Mouse (Mus musculus) adrenal gland, postnatal 14 days (tissue): ENCODE data around the gene Bnc1. TPM values are rescaled to one million over a fixed set of nuclear protein-coding genes. Genes with fewer than 3 reads are reported as not detected.

Source experiments
- DNase-seq: peaks from one replicate; pipeline ENCODE4 v3.0.0; 2021; ENCODE audit warnings: mixed read lengths
- total RNA-seq: library from RNA; stranded (reverse); gene quantifications from 2 replicates; pipeline ENCODE4 v1.2.3, GENCODE M21; 2021

Gene Bnc1
- total RNA-seq, 1 experiment from 2014 or later = 0.93 TPM

DNA sequence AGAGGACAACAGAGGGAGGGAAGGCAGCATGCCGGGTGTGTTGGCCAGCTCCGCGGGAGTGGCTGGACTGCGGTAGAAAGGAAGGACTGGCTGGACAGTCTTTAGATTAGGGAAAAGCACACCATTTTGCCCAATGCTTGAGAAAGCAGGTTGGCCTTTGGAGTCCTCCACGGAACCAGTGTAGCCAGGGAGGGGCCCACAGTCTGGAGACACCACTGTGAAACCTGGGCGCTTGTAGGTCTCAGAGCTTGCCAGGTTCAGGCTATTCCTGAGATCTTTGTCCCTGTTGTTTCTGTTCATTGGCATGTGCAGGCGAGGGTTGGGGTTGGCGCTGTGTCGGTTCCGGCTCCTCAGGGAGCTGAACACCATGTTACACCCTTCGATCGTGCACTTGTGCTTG is 18.2 kb downstream of the Bnc1 start:
- DNase-seq = no peak

DNA sequence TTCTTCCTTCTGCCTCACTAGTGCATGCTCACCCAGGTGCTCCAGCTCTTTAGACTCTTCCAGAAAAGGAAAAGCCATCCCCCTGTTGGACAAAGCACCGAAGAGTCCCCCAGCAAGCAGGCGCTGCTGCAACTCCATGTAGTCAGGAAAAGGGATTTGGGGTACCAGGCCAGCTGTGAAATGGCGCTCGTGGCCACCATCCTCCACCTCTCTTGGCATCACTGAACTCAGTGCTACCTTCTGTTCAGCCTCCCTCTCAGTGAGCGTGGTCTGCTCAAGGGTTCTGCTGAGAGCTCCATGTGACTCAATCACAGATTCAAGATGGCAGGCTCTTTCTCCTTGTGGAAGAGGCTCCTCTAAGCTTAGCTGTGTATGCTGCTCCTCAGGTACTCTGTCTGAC is 18.8 kb downstream of the Bnc1 start:
- DNase-seq = no peak

DNA sequence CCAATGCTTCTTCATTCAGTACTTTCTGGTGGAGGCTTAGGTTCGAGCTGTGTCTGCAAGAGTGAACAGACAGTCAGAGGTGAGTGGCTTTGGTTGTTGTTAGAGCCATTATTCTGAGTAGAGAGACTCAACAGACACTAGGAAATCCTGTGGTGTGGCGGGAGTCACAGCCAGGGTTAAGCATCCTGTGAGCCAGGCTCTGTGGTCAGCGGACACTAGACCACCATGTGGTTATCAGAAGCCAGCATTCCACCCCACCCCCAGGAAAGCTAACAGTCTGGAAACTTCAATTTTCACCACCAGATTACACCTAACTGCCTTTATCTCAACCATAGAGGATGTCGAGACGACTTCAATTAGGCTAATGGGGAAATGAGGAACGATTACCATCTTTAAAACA is 23.1 kb downstream of the Bnc1 start:
- DNase-seq = no peak

DNA sequence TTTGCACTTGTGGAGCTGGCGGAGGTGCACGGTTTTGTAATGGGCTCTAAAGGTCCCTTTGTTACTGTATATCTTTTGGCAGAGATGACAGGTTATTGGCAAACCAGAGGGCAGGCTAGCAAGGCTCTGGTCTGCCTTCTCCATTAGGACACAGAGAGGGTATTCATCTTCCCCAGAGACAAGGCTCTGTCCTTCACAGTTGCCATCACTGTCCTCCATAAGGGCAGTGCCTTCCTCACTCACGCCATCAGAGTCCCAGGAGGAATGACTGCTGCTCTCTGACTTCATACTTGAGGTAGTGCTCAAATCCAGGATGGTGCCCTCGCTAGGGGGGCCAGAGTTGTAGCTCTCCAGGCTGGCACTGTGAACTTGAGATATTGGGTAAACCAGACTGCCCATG is 23.6 kb downstream of the Bnc1 start:
- no peak for DNase-seq

DNA sequence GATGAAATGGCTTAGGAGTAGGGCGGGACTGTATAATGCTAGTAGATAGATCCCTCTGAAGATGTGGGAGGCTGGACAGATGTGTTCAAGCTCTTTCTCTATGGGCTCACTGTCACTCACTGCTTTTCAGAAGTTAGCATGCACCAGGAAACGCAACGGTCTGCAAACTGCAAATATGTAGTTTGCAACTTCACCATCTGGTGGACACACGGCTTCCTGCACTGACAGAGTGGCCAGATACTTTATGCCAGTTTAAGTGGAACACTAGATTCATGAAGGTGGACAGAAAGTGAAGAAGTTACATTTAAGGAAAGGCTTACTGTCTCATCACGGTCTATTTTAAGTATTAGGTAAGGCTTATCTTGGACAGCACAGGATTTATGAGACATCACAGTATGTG is 25.9 kb downstream of the Bnc1 start:
- DNase-seq = no peak

DNA sequence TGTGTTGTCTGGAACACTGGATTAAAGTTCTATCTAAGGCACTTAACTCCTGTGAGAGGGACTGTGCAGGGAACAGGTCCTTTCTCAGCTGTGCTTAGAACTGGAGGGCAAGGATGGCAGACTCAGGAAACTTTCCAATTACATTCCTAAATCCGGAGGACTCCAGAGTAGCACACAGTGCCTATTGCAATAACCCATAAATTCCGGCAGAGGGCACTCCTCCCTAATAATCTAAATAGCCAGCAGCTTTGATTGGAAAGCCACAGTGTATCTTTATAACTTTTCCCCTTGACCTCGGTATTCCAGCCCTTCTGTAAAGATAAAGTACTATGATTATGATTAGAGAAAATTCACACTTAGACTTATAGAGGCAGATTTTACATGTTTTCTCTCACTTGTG is 32.4 kb downstream of the Bnc1 start:
- peak; percentile 51 for DNase-seq

DNA sequence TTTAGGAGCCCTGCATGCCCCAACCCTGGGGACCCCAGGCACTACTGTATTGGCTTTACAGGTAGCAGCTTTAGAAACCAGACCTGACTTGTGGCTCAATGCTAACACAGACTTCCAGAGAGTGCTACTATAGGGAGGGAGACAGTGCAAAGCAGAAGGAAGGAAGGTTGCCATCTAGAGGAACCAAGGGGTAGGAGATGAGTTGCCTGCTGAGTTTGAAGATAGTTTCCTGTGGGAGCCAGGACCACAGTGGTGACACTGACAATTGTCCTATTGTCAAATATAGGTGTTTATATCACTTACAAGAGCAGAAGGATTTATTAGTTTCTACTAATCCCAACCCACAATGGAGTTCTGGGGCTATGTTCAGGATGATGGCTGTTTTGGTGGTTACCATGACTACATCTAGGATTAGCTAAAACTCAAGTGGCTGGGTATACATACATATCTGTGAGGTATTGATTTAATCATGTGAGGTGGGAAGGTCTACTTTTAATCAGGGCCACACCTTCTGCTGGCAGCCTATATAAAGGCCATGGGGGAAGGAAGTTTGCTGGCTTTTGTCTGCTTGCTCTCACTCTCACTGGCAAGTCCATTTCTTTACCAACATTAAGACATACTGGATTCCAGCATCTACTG is 37.8 kb downstream of the Bnc1 start:
- DNase-seq = peak; percentile 29

DNA sequence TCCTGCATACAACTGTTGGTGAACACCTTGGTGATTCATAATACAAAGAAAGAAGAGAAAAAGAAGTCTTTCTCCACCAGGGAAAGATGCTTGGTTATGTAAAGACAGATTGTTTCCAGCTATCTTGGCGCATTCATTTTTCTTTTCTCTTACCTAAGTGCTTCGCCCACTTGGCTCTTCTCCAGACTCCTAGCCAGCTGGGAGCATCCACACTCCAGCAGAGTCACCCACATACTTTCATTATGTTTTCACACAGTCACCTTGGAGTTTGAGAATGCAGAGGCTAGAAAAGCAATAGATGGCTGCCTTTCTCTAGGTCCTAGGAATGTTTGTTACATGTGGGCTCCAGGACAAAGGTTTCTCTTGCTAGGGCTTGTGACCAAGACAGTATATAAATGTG is 41.6 kb downstream of the Bnc1 start:
- no peak for DNase-seq

DNA sequence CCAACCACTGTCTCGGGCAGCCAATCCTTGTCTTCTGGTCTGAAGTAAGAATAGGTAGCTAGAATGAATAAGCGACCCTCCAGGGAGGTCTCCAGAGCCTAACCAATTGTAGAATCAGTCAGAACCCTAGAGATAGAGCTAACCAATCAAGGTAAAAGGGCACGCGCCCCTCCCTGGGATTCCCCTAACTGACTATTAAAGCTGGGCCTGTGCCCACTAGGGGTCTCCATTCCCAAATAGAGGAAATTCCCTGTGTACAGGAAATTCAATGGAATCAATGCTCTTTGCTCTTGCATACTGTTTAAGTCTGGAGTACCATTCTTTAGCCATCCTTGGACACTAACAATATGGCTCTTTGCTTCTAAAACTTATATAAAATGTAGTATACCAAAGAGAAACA is 46.7 kb downstream of the Bnc1 start:
- DNase-seq = no peak

DNA sequence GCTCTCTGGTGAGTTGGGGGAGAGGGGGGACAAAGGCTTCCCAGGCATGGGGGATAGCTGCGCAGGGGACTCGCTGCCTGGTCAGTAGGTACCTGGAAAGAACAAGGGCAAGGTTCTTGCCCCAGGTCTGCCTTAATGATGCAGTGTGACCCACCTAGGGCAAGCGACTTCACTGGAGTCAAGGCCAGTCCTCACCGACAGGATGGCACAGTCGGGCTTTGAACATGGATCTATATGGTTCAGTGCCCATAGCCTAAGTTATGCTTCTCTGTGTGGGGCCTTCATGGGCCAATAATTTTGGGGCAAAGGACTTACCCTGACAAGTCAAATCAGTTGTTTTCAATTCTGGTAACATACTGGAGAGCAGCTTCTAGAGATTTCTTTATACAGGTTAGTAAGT is 57.3 kb downstream of the Bnc1 start:
- DNase-seq = no peak

DNA sequence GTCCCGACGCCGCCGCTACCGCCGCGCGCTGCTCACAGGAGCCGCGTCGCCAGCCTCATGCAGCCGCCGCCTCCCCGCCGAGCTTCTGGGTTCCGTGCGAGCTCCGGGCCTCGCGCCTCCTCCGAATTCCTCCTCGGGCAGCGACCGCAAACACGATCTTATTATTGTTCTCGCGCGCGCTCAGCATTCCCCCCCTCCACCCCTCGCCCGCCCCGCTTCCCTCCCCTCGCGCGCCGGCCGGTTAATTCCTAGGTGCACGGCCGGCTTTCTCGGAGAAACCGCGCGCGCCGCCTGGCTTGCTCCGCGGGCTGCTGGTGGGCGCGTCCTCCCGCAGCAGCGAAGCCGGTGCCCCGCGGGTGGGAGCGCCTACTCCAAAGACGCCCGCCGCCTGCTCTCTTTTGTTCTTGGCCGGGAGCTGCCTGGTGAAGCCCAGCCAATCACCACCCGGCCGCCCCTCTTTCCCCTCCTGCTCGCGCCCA is 57.8 kb downstream of the Bnc1 start, which contains the start of gene Hdgfl3:
Gene Hdgfl3 (minus strand): TSS at position 207 of the 479 bp plus-strand sequence.
- DNase-seq = peak; percentile 94

DNA sequence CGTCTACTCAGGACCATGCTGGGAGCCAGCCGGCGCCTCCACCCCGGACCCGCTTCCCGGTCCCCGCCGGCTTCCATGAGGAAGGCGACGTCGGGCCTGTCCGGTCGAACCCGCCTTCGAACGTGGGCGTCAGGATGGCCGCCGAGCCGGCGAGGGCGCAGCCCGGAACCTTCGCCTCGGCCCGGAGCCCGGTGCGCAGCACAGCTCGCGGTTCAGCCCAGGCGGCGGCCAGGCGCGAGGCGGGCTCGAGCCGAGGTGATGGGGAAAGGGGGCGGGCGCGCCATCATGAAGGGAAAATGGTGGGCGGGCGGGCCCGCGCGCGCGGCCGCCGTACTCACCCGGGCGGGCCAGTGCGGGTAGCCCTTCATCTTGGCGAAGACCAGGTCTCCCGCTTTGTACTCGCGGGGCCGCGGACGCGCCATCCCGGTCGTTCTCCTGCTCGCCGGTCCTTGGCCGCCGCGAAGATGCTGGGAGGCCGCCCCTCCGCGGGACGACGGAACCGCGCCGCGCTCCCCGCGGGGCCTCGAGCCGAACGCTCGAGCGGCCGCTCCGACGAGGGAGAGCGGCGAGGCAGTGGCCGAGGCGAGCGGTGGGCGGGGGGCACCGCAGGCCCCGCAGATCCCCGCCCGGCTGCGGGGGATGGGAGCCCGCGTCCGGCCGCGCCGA is 58.4 kb downstream of the Bnc1 start:
- peak; percentile 86 for DNase-seq

DNA sequence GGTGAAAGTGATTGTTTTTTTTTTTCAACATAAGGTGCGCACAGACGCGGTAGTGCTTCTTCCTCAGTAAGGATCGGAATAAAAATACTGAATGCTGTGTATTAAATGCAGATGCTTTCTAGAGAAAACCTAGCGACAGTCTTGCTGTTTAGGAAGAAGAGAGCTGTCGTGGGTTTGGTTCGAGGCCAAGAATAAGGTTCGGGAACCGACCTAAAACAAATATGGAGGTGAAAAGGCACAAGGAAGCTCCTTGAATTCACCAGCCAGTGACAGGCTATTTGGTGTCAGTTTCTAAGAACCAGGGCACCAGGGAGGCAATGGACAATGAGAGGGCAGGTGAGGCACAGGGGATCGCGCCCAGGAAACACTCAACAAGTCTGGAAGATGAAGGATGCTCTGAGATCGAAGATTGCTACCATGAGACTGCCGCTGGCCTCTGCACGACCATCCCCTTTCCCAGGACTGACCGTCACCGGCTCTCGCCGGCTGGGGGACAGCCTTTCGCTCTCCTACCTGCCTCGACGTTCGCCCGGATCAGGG is 59.0 kb downstream of the Bnc1 start:
- DNase-seq = no peak

DNA sequence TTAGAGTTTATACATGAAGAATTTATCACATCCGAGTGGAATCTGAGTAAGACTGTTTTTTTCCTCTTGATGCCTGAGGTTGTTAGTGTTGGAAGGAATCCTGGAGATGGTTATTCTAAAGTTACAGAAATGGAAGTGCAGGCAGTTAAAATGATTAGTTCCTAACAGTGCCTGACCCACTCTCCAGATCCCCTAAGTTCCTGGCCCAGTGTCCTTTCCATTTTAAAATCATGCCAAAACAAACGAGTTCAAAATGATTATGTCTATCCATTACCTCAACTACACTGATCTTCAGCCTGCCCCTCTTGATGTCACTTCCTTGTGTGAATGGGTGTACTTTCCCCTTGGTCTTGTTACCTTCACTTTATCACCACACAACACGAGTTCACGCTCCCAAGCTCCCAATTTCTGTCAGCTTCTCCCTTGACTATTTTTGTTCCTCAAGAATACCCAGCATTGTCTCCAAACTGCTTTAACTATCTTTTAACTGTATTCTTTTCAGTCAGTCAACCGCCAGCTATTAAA is 59.5 kb downstream of the Bnc1 start:
- DNase-seq = no peak

DNA sequence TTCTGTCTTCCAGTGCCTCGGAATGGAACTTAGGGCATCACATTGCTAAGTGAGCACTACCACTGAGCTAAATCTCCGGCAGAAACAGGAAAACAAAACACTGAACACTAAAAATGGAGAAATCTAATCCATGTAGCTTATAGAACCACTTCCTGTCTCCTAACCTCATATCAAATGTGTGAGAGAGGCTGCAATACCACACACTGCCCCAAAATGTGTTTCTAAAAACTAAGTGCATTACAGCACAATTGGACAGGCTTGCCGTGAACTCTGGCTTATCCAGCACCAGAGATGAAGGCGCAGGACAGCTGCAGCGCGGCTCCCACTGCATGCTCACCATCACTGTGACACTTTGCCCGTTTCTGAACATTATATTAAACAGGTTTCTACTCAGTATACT is 63.1 kb downstream of the Bnc1 start:
- DNase-seq = no peak

DNA sequence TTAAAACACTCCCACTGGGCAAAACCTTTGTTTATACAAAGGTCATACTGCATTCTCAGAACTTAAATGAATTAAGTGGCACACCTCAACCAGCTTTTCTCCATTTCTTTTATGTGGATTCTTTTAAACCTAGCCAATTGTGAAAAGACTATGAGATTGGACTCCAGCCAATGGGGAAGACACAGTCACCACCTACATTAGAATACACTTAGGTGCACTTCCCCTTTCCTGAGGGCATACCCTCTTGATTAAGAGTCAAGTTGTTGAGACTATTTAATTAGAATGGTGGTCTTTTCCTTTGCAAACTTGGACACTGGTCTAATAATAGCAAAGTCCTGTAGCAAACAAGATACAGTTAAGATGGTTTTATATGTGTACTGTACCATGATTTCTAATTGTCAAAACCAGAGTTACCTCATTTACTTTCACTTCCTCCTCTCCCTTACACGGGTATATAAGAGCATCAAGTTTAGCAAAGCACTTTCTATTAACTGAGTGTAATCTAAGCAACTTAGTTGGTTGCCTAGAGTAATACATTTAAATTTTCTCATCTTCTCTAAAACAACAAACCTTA is 70.6 kb downstream of the Bnc1 start:
- DNase-seq = no peak

DNA sequence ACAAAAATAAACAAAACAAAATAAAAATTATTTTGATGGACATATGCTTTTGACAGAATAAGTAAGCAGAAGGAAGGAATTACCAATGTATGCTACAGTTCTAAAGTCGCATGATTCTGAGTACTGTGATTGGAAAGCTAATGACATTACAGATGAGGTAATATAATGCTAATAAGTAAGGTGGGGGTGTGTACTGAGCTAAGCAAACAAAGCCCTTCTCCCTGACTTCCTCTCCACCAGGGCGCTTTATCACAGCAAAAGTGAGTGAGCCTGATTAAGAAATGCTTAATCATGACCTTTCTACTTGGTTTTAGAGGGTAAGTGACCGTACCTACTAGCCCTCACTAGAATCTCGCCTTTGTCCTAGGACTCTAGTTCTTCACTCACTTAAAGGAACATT is 71.8 kb downstream of the Bnc1 start:
- no peak for DNase-seq

DNA sequence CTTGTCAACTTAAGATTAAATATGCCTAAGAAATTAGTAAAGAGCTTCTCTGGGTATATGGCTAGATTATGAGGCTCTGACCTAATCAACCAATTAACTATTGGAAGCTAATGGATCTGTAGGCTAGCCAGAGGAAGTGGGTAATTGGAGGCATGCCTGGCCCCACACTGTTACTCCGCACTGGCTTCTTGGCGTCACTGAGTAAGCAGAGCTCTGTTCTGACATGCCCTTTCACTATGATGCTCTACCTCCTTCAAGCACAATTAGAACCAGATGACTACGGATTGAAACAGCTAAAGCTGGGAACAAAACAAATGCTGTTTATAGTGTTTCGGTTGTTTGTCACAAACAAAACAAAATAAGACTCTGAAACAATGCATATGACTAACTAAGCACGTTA is 73.8 kb downstream of the Bnc1 start:
- no peak for DNase-seq

Other genes starting within 250 kb of the Bnc1 start
- 40.6 and 42.4 TPM in 2 replicates for gene Ramac, start 229.4 kb downstream of the Bnc1 start, total RNA-seq
- 31.3 and 33.0 TPM in 2 replicates for gene 3110040N11Rik, start 202.8 kb downstream of the Bnc1 start, total RNA-seq
- gene Btbd1, start 162.9 kb downstream of the Bnc1 start, total RNA-seq = 136 and 144 TPM in 2 replicates
- gene Gm10160, start 136.5 kb downstream of the Bnc1 start, total RNA-seq = not detected in 2 replicates
- 13.3 and 16.5 TPM in 2 replicates for gene Tm6sf1, start 133.3 kb downstream of the Bnc1 start, total RNA-seq
- 13.6 and 15.8 TPM in 2 replicates for gene Hdgfl3, start 57.8 kb downstream of the Bnc1 start, total RNA-seq
- 8.9 and 12.9 TPM in 2 replicates for gene Sh3gl3, start 181.5 kb upstream of the Bnc1 start, total RNA-seq